Mouse (Mus musculus) lung, embryonic 14.5 days (tissue): Measurements from ENCODE around the gene Msh3. TPM values are rescaled to one million over a fixed set of nuclear protein-coding genes. Genes with fewer than 3 reads are reported as not detected.

Source experiments
- ATAC-seq: fragments of 200-750 bp; cut with Nextera tagmentation; 2 replicates; pipeline ENCODE4 v1.8.0; 2017; ENCODE audit warnings: mild to moderate bottlenecking, moderate TSS enrichment, moderate library complexity; ENCODE audit not compliant: insufficient read depth
- DNase-seq: peaks from one replicate; pipeline ENCODE4 v3.0.0-alpha.2; 2015
- H3K27ac ChIP-seq: fragments of 300-500 bp; sonication (generic); 2 replicates; pipeline ENCODE4 v1.5.1; 2014; ENCODE audit warnings: low read depth, mild to moderate bottlenecking, moderate library complexity
- H3K27me3 ChIP-seq: fragments of 300-500 bp; sonication (generic); 2 replicates; pipeline ENCODE4 v1.6.1; 2014; ENCODE audit warnings: low read length, control low read depth; ENCODE audit not compliant: insufficient read depth
- H3K36me3 ChIP-seq: fragments of 300-500 bp; sonication (generic); 2 replicates; pipeline ENCODE4 v1.6.1; 2014; ENCODE audit warnings: control low read depth; ENCODE audit not compliant: insufficient read depth
- H3K4me1 ChIP-seq: fragments of 300-500 bp; sonication (generic); 2 replicates; pipeline ENCODE4 v1.6.1; 2014; ENCODE audit warnings: antibody characterized with exemption, control low read depth; ENCODE audit not compliant: insufficient read depth
- H3K4me2 ChIP-seq: fragments of 300-500 bp; sonication (generic); 2 replicates; pipeline ENCODE4 v1.6.1; 2014; ENCODE audit warnings: mild to moderate bottlenecking
- H3K4me3 ChIP-seq: fragments of 300-500 bp; sonication (generic); 2 replicates; pipeline ENCODE4 v1.5.1; 2014; ENCODE audit warnings: low read depth, low read length
- H3K9ac ChIP-seq: fragments of 300-500 bp; sonication (generic); 2 replicates; pipeline ENCODE4 v1.6.1; 2014
- H3K9me3 ChIP-seq: fragments of 300-500 bp; sonication (generic); 2 replicates; pipeline ENCODE4 v1.6.1; 2016; ENCODE audit warnings: low read depth, low read length, control low read depth
- CTCF ChIP-seq: IDR thresholded peaks from 2 replicates; pipeline ENCODE4 v1.5.1; 2016; ENCODE audit warnings: antibody characterized with exemption, low read depth
- WGBS: fragments of 180-500 bp; shearing (Covaris S2); extraction: QIAGEN DNeasy Blood & Tissue Kit; methylation state at CpG from one replicate; pipeline ENCODE4 v1.1.7; 2014; 5-methylcytosine and 5-hydroxymethylcytosine counted together
- polyA plus RNA-seq: library from polyadenylated mRNA; unstranded; fragments of >200 nt; fragmentation: Nextera tagmentation; extraction: Ambion mirVana; gene quantifications from 2 replicates; pipeline ENCODE4 v1.2.1, GENCODE M21; 2014

Msh3 gene
- polyA plus RNA-seq, 1 experiment from 2014 or later: 27.6 TPM

DNA sequence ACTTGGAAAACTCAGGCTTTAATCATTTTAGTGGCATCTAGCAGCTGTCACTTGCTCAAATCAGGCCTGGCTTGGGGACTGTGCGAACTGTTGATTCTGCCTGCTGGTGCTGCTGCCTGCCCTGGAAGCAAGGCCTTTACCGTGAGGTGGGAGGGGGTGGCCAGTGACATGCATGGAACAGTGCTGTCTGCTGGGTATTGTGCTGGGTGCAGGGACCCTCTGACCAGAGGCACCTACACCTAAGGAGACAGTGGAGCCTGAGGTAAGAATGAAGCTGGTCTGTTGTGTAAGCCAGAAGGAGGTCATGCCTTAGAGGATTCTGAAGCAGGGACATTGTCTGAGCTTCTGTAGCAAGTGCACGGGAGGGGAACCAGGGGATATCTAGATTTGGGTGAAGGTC, 16.0 kb upstream of the Msh3 start:
- TF ChIP-seq CTCF: no peak
- no peak overlapping the region for H3K27ac ChIP-seq
- no peaks in the 10 kb centered on the region for H3K9me3 ChIP-seq
- H3K4me3 ChIP-seq: no peak overlapping the region
- H3K36me3 ChIP-seq: peaks cover 42% of the 10 kb centered on the region
- no peaks in the 10 kb centered on the region for H3K4me1 ChIP-seq
- no peak for ATAC-seq
- WGBS: 88% methylated on average over 3 of the region's 3 CpGs
- H3K4me2 ChIP-seq: no peak overlapping the region
- no peaks in the 10 kb centered on the region for H3K27me3 ChIP-seq
- no peak overlapping the region for H3K9ac ChIP-seq
- no peak for DNase-seq

DNA sequence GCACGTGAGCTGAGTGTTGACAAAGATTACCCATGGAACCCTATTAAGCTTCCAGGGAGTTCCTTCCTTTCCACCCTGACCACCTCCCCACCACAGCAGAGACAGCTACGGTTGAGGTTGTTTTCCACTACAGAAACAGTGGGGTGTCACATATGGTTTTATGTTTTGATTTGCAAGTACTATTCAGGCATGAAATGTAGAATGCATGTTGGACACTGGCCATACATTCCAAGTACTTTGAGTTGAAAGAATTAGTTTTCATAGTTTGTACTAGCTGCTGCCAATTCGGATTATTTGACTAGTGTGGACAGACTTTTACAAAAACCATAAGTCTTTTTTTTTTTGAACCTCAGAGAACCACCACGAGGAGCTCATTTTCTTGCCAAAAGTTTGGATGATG, 10.5 kb upstream of the Msh3 start:
- Histone ChIP-seq H3K36me3 (peaks cover 58% of the 10 kb centered on the region), H3K4me1 (no peaks in the 10 kb centered on the region), H3K27me3 (no peaks in the 10 kb centered on the region), H3K9ac (no peak overlapping the region), H3K27ac (no peak overlapping the region), H3K4me2 (no peak overlapping the region), H3K9me3 (no peaks in the 10 kb centered on the region), H3K4me3 (no peak overlapping the region)
- no peak for ATAC-seq
- DNase-seq: peak; percentile 9
- no peak for TF ChIP-seq CTCF
- 72% methylated on average over 4 of the region's 4 CpGs for WGBS

DNA sequence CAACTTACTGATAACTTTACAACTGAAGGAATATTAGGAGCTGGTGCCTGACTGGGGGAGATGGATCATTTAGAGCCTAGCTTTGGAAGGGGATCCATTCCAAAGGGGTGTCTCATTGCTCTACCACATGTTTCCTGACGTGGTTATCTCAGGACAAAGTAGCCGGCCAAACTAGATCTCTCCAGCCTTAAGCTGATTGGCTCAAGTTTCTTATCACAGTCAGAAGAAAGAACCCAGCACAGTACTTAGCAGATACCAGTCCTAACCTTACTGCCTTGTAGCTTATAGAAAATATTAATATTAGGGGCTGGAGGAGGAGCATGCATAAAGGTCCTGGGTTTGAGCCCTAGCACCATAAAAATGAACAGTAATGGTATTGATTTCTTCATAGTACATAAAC, 6.8 kb upstream of the Msh3 start:
- no peak overlapping the region for H3K4me2 ChIP-seq
- H3K27me3 ChIP-seq: no peaks in the 10 kb centered on the region
- WGBS: 67% methylated on average over 2 of the region's 2 CpGs
- no peaks in the 10 kb centered on the region for H3K9me3 ChIP-seq
- no peak for DNase-seq
- ATAC-seq: no peak
- H3K4me1 ChIP-seq: no peaks in the 10 kb centered on the region
- no peak overlapping the region for H3K27ac ChIP-seq
- H3K9ac ChIP-seq: no peak overlapping the region
- no peak for TF ChIP-seq CTCF
- H3K4me3 ChIP-seq: no peak overlapping the region
- H3K36me3 ChIP-seq: peaks cover 51% of the 10 kb centered on the region

DNA sequence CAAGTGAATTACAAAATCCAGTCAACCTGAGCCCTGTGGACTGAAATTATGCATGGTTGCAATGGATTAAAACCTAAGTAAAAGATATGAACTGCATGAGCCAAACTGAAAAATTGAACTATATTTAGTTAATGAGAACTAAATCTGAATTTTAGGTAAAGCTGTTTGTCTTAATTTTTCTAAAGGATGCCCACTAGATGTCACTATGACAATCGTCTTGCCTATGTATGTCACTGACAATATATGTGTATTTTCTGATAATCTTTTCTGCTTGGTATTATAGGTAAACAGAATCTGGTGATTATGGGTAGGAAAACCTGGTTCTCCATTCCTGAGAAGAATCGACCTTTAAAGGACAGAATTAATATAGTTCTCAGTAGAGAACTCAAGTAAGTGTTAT, 2.8 kb upstream of the Msh3 start:
- Histone ChIP-seq H3K27me3 (no peaks in the 10 kb centered on the region), H3K36me3 (peaks cover 37% of the 10 kb centered on the region), H3K9ac (no peak overlapping the region), H3K4me3 (no peak overlapping the region), H3K27ac (no peak overlapping the region), H3K4me1 (no peaks in the 10 kb centered on the region), H3K4me2 (no peak overlapping the region), H3K9me3 (no peaks in the 10 kb centered on the region)
- DNase-seq: peak; percentile 28
- no peak for ATAC-seq
- TF ChIP-seq CTCF: peak; percentile 31; the same call in 1 of the 2 replicates
- WGBS: 58% methylated on average over 2 of the region's 2 CpGs

DNA sequence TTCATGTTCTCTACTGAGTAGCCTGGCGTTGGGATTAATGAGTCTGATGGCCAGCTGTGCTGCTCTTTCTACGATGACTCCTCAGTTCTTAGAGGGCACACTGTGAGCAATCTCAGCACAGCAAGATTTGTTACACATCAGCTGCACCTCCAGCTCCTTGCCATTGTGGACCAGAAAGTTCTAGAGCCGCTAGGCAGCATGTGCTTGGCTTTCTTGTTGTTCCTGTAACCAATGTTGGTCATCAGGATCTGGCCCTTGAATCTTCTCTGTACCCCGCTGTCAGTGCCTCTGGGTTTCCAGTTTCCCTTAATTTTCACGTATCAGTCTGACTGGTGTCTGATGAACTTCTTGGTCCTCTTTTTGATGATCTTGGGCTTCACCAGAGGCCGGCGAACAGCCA, 1.6 kb upstream of the Msh3 start:
- peak; percentile 5 for DNase-seq
- Histone ChIP-seq H3K4me3 (peak overlapping the region; percentile 74), H3K4me1 (no peaks in the 10 kb centered on the region), H3K9me3 (no peaks in the 10 kb centered on the region), H3K9ac (no peak overlapping the region), H3K4me2 (peak overlapping the region; percentile 95), H3K27ac (no peak overlapping the region), H3K36me3 (peaks cover 29% of the 10 kb centered on the region), H3K27me3 (no peaks in the 10 kb centered on the region)
- 73% methylated on average over 7 of the region's 7 CpGs for WGBS
- no peak for ATAC-seq
- TF ChIP-seq CTCF: no peak

DNA sequence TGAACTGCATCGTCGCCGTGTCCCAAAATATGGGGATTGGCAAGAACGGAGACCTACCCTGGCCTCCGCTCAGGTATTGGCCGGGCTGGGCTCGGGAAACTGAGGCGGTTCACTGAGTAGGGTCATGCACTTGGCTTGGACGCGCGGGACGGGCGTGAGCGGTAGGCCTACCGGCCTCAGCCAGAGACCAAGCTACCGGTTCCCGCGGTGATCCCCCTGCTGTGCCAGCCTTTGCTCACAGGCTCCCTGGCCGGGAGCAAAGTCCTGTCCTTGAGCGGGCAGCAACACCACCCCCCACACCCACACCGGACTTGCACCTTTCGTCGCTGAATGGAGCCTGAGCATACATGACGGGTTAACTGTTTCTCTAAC, 455 bp upstream of the Msh3 start:
- DNase-seq (no peak), ATAC-seq (peak; percentile 62)
- peaks cover 26% of the 10 kb centered on the region for H3K36me3 ChIP-seq
- peak overlapping the region; percentile 95 for H3K4me2 ChIP-seq
- no peaks in the 10 kb centered on the region for H3K4me1 ChIP-seq
- H3K9ac ChIP-seq: peak overlapping the region; percentile 74
- peak overlapping the region; percentile 87; the same call in 1 of the 2 replicates for H3K27ac ChIP-seq
- no peak for TF ChIP-seq CTCF
- H3K9me3 ChIP-seq: no peaks in the 10 kb centered on the region
- peak overlapping the region; percentile 74 for H3K4me3 ChIP-seq
- H3K27me3 ChIP-seq: no peaks in the 10 kb centered on the region
- under 1% methylated on average over 24 of the region's 24 CpGs for WGBS

DNA sequence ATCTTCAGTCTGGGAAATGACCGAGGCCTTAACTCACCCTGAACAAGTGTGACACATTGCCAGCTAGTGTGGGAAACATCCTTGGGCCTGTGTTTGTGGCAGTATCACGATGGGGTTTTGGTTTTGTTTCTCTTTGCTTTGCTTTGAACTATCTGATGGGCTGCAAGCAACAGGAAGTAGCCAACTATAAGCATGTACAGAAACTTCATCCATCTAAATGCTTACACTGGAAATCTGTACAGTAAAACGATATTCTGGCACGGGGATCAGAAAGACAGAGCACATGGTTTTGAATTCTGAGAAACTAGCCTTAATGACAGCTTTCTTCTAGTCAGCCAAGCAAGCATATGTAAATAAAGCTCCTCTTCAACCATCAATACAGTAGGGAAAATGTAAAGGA, 847 bp downstream of the Msh3 start:
- Histone ChIP-seq H3K9ac (peak overlapping the region; percentile 36), H3K27ac (peak overlapping the region; percentile 87), H3K4me3 (peak overlapping the region; percentile 74), H3K4me1 (no peaks in the 10 kb centered on the region), H3K27me3 (no peaks in the 10 kb centered on the region), H3K4me2 (peak overlapping the region; percentile 95), H3K9me3 (no peaks in the 10 kb centered on the region), H3K36me3 (peaks cover 23% of the 10 kb centered on the region)
- WGBS: 6% methylated on average over 4 of the region's 4 CpGs
- DNase-seq: peak; percentile 38
- no peak for TF ChIP-seq CTCF
- peak; percentile 5; the same call in 1 of the 2 replicates for ATAC-seq

DNA sequence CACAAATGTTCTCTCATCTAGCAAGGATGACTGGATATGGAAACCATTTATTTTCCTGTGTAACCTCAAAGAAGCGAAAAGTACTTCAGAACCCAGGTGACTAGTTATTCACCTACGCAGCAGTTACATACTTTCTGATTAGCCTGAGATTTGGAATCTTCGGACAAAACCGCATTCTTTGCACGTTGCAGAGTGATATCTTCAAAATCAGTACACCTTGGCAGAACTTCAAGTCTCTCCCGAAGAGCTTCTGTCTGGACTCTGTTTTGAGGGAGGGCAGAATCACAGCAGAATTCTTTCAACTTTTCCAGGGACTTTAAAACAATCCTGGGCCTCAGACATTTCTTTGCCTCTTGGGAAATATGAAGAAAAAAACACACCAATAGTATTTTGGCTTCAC, 3.7 kb downstream of the Msh3 start:
- no peak for ATAC-seq
- 83% methylated on average over 6 of the region's 6 CpGs for WGBS
- no peaks in the 10 kb centered on the region for H3K4me1 ChIP-seq
- no peak overlapping the region for H3K27ac ChIP-seq
- H3K36me3 ChIP-seq: peaks cover 38% of the 10 kb centered on the region
- no peak overlapping the region for H3K4me2 ChIP-seq
- TF ChIP-seq CTCF: no peak
- H3K9ac ChIP-seq: no peak overlapping the region
- H3K4me3 ChIP-seq: no peak overlapping the region
- H3K9me3 ChIP-seq: no peaks in the 10 kb centered on the region
- H3K27me3 ChIP-seq: no peaks in the 10 kb centered on the region
- DNase-seq: no peak
